Mouse (Mus musculus) midbrain, embryonic 16.5 days (tissue): ENCODE results near the gene Rsph6a. TPM values are rescaled to one million over a fixed set of nuclear protein-coding genes. Genes with fewer than 3 reads are reported as not detected.

Source experiments
- ATAC-seq: fragments of 200-750 bp; cut with Nextera tagmentation; 2 replicates; pipeline ENCODE4 v1.8.0; 2017; ENCODE audit warnings: moderate TSS enrichment
- H3K27ac ChIP-seq: fragments of 300-500 bp; sonication (generic); 2 replicates; pipeline ENCODE4 v1.5.1; 2014; ENCODE audit warnings: mild to moderate bottlenecking, low read length, mixed read lengths
- H3K27me3 ChIP-seq: fragments of 300-500 bp; sonication (generic); 2 replicates; pipeline ENCODE4 v1.6.1; 2014; ENCODE audit warnings: low read depth, low read length, mixed read lengths; ENCODE audit not compliant: control insufficient read depth, insufficient read depth
- H3K36me3 ChIP-seq: fragments of 300-500 bp; sonication (generic); 2 replicates; pipeline ENCODE4 v1.6.1; 2014; ENCODE audit warnings: mild to moderate bottlenecking, low read length, moderate library complexity, mixed read lengths; ENCODE audit not compliant: control insufficient read depth, insufficient read depth
- H3K4me1 ChIP-seq: fragments of 300-500 bp; sonication (generic); 2 replicates; pipeline ENCODE4 v1.6.1; 2014; ENCODE audit warnings: mild to moderate bottlenecking, low read length, mixed read lengths; ENCODE audit not compliant: control insufficient read depth, insufficient read depth
- H3K4me2 ChIP-seq: fragments of 300-500 bp; sonication (generic); 2 replicates; pipeline ENCODE4 v1.6.1; 2014; ENCODE audit warnings: mild to moderate bottlenecking, low read length, mixed read lengths
- H3K4me3 ChIP-seq: fragments of 300-500 bp; sonication (generic); 2 replicates; pipeline ENCODE4 v1.5.1; 2014; ENCODE audit warnings: low read depth, mild to moderate bottlenecking, low read length, moderate library complexity, mixed read lengths
- H3K9ac ChIP-seq: fragments of 300-500 bp; sonication (generic); 2 replicates; pipeline ENCODE4 v1.6.1; 2014; ENCODE audit warnings: low read depth, low read length, mixed read lengths
- H3K9me3 ChIP-seq: fragments of 300-500 bp; sonication (generic); replicated peaks from 2 replicates; pipeline ENCODE4 v1.6.1; 2014; ENCODE audit warnings: mild to moderate bottlenecking, low read length, mixed read lengths; ENCODE audit not compliant: control insufficient read depth, poor library complexity, severe bottlenecking
- WGBS: fragments of 180-500 bp; shearing (Covaris S2); extraction: QIAGEN DNeasy Blood & Tissue Kit; methylation state at CpG from one replicate; pipeline ENCODE4 v1.1.7; 2014; 5-methylcytosine and 5-hydroxymethylcytosine counted together
- polyA plus RNA-seq: library from polyadenylated mRNA; unstranded; fragments of >200 nt; fragmentation: Nextera tagmentation; extraction: Ambion mirVana; gene quantifications from 2 replicates; pipeline ENCODE4 v1.2.1, GENCODE M21; 2015

The Rsph6a gene
- polyA plus RNA-seq = 0.14 and 0.28 TPM in 2 replicates

GRCm38 (mm10) chr7:19054047-19054776, at the start of gene Rsph6a:
Gene Rsph6a, plus strand, starts transcription at chr7:19054690.
- H3K27ac ChIP-seq = no peak within 1 kb of the TSS
- H3K9ac ChIP-seq = peak within 1 kb of the TSS; percentile 54
- H3K4me2 ChIP-seq = peak within 1 kb of the TSS; percentile 52
- peaks cover 6% of the 10 kb centered on the region for H3K4me1 ChIP-seq
- no peaks in the 10 kb centered on the region for H3K27me3 ChIP-seq
- no peaks in the 10 kb centered on the region for H3K9me3 ChIP-seq
- H3K4me3 ChIP-seq = peak within 1 kb of the TSS; percentile 29
- WGBS = 29% methylated on average over 32 of the region's 33 CpGs
- ATAC-seq = peak; percentile 67
- H3K36me3 ChIP-seq = peaks cover 21% of the 10 kb centered on the region

GRCm38 (mm10) chr7:19005417-19006121, 48.9 kb upstream of the Rsph6a start:
- peak overlapping the region; percentile 35; the same call in 1 of the 2 replicates for H3K9ac ChIP-seq
- peaks cover 31% of the 10 kb centered on the region for H3K4me1 ChIP-seq

GRCm38 (mm10) chr7:19006476-19006875, 48.0 kb upstream of the Rsph6a start:
- H3K27ac ChIP-seq = no peak overlapping the region
- ATAC-seq = no peak
- H3K9ac ChIP-seq = no peak overlapping the region
- 6% methylated on average over 12 of the region's 12 CpGs for WGBS
- peaks cover 31% of the 10 kb centered on the region for H3K4me1 ChIP-seq
- no peaks in the 10 kb centered on the region for H3K27me3 ChIP-seq
- peak overlapping the region; percentile 14; the same call in 1 of the 2 replicates for H3K4me2 ChIP-seq
- H3K9me3 ChIP-seq = no peaks in the 10 kb centered on the region
- peaks cover 9% of the 10 kb centered on the region; the same call in 1 of the 2 replicates for H3K36me3 ChIP-seq
- no peak overlapping the region for H3K4me3 ChIP-seq

More at GRCm38 (mm10) chr7:19005417-19006121, 48.9 kb upstream of the Rsph6a start:
- Histone ChIP-seq H3K27ac (no peak overlapping the region), H3K4me3 (no peak overlapping the region), H3K36me3 (peaks cover 9% of the 10 kb centered on the region; the same call in 1 of the 2 replicates), H3K4me2 (peak overlapping the region; percentile 93), H3K27me3 (no peaks in the 10 kb centered on the region), H3K9me3 (no peaks in the 10 kb centered on the region)
- 78% methylated on average over 34 of the region's 34 CpGs for WGBS
- ATAC-seq = no peak

- H3K4me1 ChIP-seq = peaks cover 37% of the 10 kb centered on the region
- H3K27ac ChIP-seq = no peak overlapping the region
- WGBS = 82% methylated on average over 13 of the region's 13 CpGs
- no peak overlapping the region for H3K9ac ChIP-seq
- no peak overlapping the region for H3K4me3 ChIP-seq
- no peak for ATAC-seq
- H3K4me2 ChIP-seq = no peak overlapping the region
- H3K36me3 ChIP-seq = peaks cover 9% of the 10 kb centered on the region; the same call in 1 of the 2 replicates
- no peaks in the 10 kb centered on the region for H3K27me3 ChIP-seq
- H3K9me3 ChIP-seq = no peaks in the 10 kb centered on the region
These were observed 47.2 kb upstream of the Rsph6a start for GRCm38 (mm10) chr7:19007026-19007977.

GRCm38 (mm10) chr7:19010581-19010980, 43.9 kb upstream of the Rsph6a start:
- no peak for ATAC-seq
- no peak overlapping the region for H3K27ac ChIP-seq
- H3K4me2 ChIP-seq = no peak overlapping the region
- peaks cover 4% of the 10 kb centered on the region; the same call in 1 of the 2 replicates for H3K36me3 ChIP-seq
- 80% methylated on average over 7 of the region's 7 CpGs for WGBS
- H3K27me3 ChIP-seq = no peaks in the 10 kb centered on the region
- H3K9ac ChIP-seq = no peak overlapping the region
- peaks cover 22% of the 10 kb centered on the region for H3K4me1 ChIP-seq
- no peak overlapping the region for H3K4me3 ChIP-seq
- H3K9me3 ChIP-seq = no peaks in the 10 kb centered on the region

- no peak for ATAC-seq
- H3K4me3 ChIP-seq = peak overlapping the region; percentile 19
- 3% methylated on average over 28 of the region's 31 CpGs for WGBS
These were observed 42.4 kb upstream of the Rsph6a start for GRCm38 (mm10) chr7:19012025-19012621.

GRCm38 (mm10) chr7:19012882-19013281, 41.6 kb upstream of the Rsph6a start:
- H3K36me3 ChIP-seq = no peaks in the 10 kb centered on the region
- 64% methylated on average over 2 of the region's 2 CpGs for WGBS
- H3K9me3 ChIP-seq = no peaks in the 10 kb centered on the region
- H3K4me2 ChIP-seq = no peak overlapping the region
- H3K27ac ChIP-seq = no peak overlapping the region
- peaks cover 8% of the 10 kb centered on the region for H3K4me1 ChIP-seq
- H3K27me3 ChIP-seq = no peaks in the 10 kb centered on the region
- no peak for ATAC-seq
- H3K4me3 ChIP-seq = no peak overlapping the region
- H3K9ac ChIP-seq = no peak overlapping the region; the same call in 1 of the 2 replicates

More at GRCm38 (mm10) chr7:19012025-19012621, 42.4 kb upstream of the Rsph6a start:
- Histone ChIP-seq H3K27me3 (no peaks in the 10 kb centered on the region), H3K4me1 (peaks cover 8% of the 10 kb centered on the region), H3K36me3 (no peaks in the 10 kb centered on the region; the same call in 1 of the 2 replicates), H3K4me2 (peak overlapping the region; percentile 51), H3K9me3 (no peaks in the 10 kb centered on the region), H3K27ac (no peak overlapping the region), H3K9ac (peak overlapping the region; percentile 64)

GRCm38 (mm10) chr7:19014452-19014851, 40.0 kb upstream of the Rsph6a start:
- Histone ChIP-seq H3K4me1 (peaks cover 8% of the 10 kb centered on the region), H3K4me3 (no peak overlapping the region), H3K36me3 (no peaks in the 10 kb centered on the region), H3K27me3 (no peaks in the 10 kb centered on the region), H3K4me2 (no peak overlapping the region), H3K9ac (no peak overlapping the region), H3K9me3 (no peaks in the 10 kb centered on the region), H3K27ac (no peak overlapping the region)
- no peak for ATAC-seq
- 67% methylated on average over 15 of the region's 15 CpGs for WGBS
